Mouse (Mus musculus): ENCODE data around the gene Fam131b. TPM values are rescaled to one million over a fixed set of nuclear protein-coding genes. Genes with fewer than 3 reads are reported as not detected.

Gene Fam131b
- polyA plus RNA-seq, 1 experiment: 11.9 TPM

DNA sequence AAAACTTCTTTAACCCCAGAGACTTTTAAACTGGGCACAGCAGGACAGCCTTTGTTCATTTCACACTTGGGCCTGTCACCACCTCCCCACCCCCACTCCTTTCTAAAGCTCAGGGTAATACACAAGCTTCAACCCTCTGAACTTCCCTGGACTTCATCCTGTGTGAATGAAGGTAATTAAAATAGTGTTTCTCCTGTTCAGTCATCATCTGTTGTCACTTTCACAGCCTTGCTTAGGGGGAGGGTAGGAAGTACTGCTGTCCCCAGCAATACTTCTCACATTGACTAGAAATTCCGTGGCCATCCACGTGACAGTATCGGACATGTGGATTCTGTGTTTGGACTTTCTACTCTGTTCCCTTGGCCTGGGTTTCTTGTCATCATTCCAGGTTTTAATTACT lies 45.4 kb upstream of the Fam131b start:
- H3K4me3 ChIP-seq (ENCODE audit: control insufficient read depth, low read depth, low read length): no peak overlapping the region
- TF ChIP-seq POLR2A (IDR thresholded peaks at IDR 0.05; ENCODE audit: control insufficient read depth, low read depth, low read length) (no peak), CTCF (IDR thresholded peaks at IDR 0.05; ENCODE audit: control insufficient read depth, insufficient read depth, insufficient replicate concordance, low read depth, low read length) (no peak)
- H3K36me3 ChIP-seq (ENCODE audit: control insufficient read depth, insufficient read depth, low read length): no peaks in the 10 kb centered on the region
- H3K27ac ChIP-seq (ENCODE audit: control insufficient read depth, insufficient read depth, low read depth, low read length): no peak overlapping the region
- no peaks in the 10 kb centered on the region for H3K27me3 ChIP-seq (ENCODE audit: control insufficient read depth, insufficient read depth, low read length)
- H3K4me1 ChIP-seq (ENCODE audit: control insufficient read depth, insufficient read depth, low read length): peaks cover 10% of the 10 kb centered on the region

DNA sequence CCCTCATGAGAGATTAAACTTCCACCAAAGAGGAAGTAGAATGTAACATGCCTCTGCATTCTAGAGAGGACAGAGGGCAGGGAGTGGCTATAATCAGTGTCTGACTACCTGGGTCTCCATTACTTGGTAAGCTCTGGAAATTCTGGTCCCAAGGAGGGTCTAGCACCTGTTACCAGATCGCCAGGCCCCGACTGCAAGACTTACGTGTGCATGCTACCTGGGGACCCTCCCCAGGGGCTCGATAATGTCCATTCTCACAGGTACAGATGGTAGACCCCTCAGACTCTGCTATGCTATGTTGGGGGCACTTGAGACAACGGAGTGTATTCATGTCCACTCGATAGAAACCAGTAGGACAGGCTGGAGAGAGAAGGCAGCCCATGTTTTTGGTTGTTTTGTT lies 40.8 kb upstream of the Fam131b start:
- Histone ChIP-seq H3K4me1 (ENCODE audit: control insufficient read depth, insufficient read depth, low read length) (peaks cover 6% of the 10 kb centered on the region), H3K27ac (ENCODE audit: control insufficient read depth, insufficient read depth, low read depth, low read length) (no peak overlapping the region), H3K27me3 (ENCODE audit: control insufficient read depth, insufficient read depth, low read length) (no peaks in the 10 kb centered on the region), H3K36me3 (ENCODE audit: control insufficient read depth, insufficient read depth, low read length) (no peaks in the 10 kb centered on the region), H3K4me3 (ENCODE audit: control insufficient read depth, low read depth, low read length) (no peak overlapping the region)
- TF ChIP-seq POLR2A (IDR thresholded peaks at IDR 0.05; ENCODE audit: control insufficient read depth, low read depth, low read length) (no peak), CTCF (IDR thresholded peaks at IDR 0.05; ENCODE audit: control insufficient read depth, insufficient read depth, insufficient replicate concordance, low read depth, low read length) (no peak)

DNA sequence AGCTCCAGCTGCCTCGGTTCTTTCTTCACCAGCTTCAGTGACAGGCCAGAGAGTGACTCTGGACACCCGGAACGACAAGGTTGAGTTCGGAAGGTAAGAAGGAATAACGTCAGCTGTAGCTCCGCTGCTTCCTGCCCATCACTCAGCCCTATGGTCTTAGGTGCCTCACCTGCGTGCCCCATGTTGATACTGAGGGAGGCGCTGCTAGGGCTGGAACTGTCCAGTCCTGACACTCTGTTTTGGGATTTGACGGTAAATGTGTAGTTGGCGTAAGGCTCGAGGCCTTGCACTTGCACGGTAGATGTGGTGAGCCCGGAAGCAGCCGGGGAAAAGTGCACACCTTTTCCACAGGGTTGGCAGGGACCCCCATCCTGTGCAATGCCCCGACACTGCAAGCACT lies 40.2 kb upstream of the Fam131b start:
- TF ChIP-seq POLR2A (IDR thresholded peaks at IDR 0.05; ENCODE audit: control insufficient read depth, low read depth, low read length) (no peak), CTCF (IDR thresholded peaks at IDR 0.05; ENCODE audit: control insufficient read depth, insufficient read depth, insufficient replicate concordance, low read depth, low read length) (no peak)
- H3K36me3 ChIP-seq (ENCODE audit: control insufficient read depth, insufficient read depth, low read length): no peaks in the 10 kb centered on the region
- H3K27ac ChIP-seq (ENCODE audit: control insufficient read depth, insufficient read depth, low read depth, low read length): no peak overlapping the region
- no peak overlapping the region for H3K4me3 ChIP-seq (ENCODE audit: control insufficient read depth, low read depth, low read length)
- H3K4me1 ChIP-seq (ENCODE audit: control insufficient read depth, insufficient read depth, low read length): peaks cover 7% of the 10 kb centered on the region
- H3K27me3 ChIP-seq (ENCODE audit: control insufficient read depth, insufficient read depth, low read length): no peaks in the 10 kb centered on the region

GRCm38 (mm10) chr6:42364066-42364465 lies 39.6 kb upstream of the Fam131b start:
- peaks cover 8% of the 10 kb centered on the region for H3K4me1 ChIP-seq (ENCODE audit: control insufficient read depth, insufficient read depth, low read length)
- H3K27me3 ChIP-seq (ENCODE audit: control insufficient read depth, insufficient read depth, low read length): no peaks in the 10 kb centered on the region
- TF ChIP-seq CTCF (IDR thresholded peaks at IDR 0.05; ENCODE audit: control insufficient read depth, insufficient read depth, insufficient replicate concordance, low read depth, low read length) (no peak), POLR2A (IDR thresholded peaks at IDR 0.05; ENCODE audit: control insufficient read depth, low read depth, low read length) (no peak)
- H3K27ac ChIP-seq (ENCODE audit: control insufficient read depth, insufficient read depth, low read depth, low read length): no peak overlapping the region
- H3K36me3 ChIP-seq (ENCODE audit: control insufficient read depth, insufficient read depth, low read length): no peaks in the 10 kb centered on the region
- H3K4me3 ChIP-seq (ENCODE audit: control insufficient read depth, low read depth, low read length): no peak overlapping the region

GRCm38 (mm10) chr6:42362974-42363373 lies 38.5 kb upstream of the Fam131b start:
- H3K27ac ChIP-seq (ENCODE audit: control insufficient read depth, insufficient read depth, low read depth, low read length): peak overlapping the region; percentile 57
- H3K4me1 ChIP-seq (ENCODE audit: control insufficient read depth, insufficient read depth, low read length): peaks cover 8% of the 10 kb centered on the region
- no peaks in the 10 kb centered on the region for H3K36me3 ChIP-seq (ENCODE audit: control insufficient read depth, insufficient read depth, low read length)
- TF ChIP-seq CTCF (IDR thresholded peaks at IDR 0.05; ENCODE audit: control insufficient read depth, insufficient read depth, insufficient replicate concordance, low read depth, low read length): no peak
- TF ChIP-seq POLR2A (IDR thresholded peaks at IDR 0.05; ENCODE audit: control insufficient read depth, low read depth, low read length): no peak
- H3K4me3 ChIP-seq (ENCODE audit: control insufficient read depth, low read depth, low read length): no peak overlapping the region
- H3K27me3 ChIP-seq (ENCODE audit: control insufficient read depth, insufficient read depth, low read length): no peaks in the 10 kb centered on the region

GRCm38 (mm10) chr6:42362497-42362896 lies 38.1 kb upstream of the Fam131b start:
- TF ChIP-seq POLR2A (IDR thresholded peaks at IDR 0.05; ENCODE audit: control insufficient read depth, low read depth, low read length) (no peak), CTCF (IDR thresholded peaks at IDR 0.05; ENCODE audit: control insufficient read depth, insufficient read depth, insufficient replicate concordance, low read depth, low read length) (no peak)
- no peaks in the 10 kb centered on the region for H3K27me3 ChIP-seq (ENCODE audit: control insufficient read depth, insufficient read depth, low read length)
- no peaks in the 10 kb centered on the region for H3K36me3 ChIP-seq (ENCODE audit: control insufficient read depth, insufficient read depth, low read length)
- H3K27ac ChIP-seq (ENCODE audit: control insufficient read depth, insufficient read depth, low read depth, low read length): peak overlapping the region; percentile 57
- no peak overlapping the region for H3K4me3 ChIP-seq (ENCODE audit: control insufficient read depth, low read depth, low read length)
- H3K4me1 ChIP-seq (ENCODE audit: control insufficient read depth, insufficient read depth, low read length): peaks cover 8% of the 10 kb centered on the region

DNA sequence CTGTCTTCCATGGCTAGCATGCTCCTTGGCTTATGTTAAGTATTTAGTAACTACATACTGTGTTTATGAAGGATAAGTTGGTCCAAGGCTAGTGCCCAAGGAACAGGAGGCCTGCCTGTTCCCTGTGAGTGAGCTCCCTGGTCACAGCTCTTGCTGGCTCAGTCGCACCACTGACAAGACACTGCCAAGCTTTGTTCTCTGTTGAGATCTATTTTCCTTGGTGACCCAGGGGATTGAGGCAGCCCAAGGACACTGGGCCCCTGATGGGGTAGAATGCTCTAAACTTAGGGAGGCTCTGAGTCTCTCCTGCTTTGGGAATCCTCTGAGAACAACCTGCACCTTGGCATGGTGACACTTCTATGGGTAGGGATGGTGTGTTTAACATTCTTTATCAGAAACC lies 37.6 kb upstream of the Fam131b start:
- no peak for TF ChIP-seq CTCF (IDR thresholded peaks at IDR 0.05; ENCODE audit: control insufficient read depth, insufficient read depth, insufficient replicate concordance, low read depth, low read length)
- TF ChIP-seq POLR2A (IDR thresholded peaks at IDR 0.05; ENCODE audit: control insufficient read depth, low read depth, low read length): no peak
- no peaks in the 10 kb centered on the region for H3K36me3 ChIP-seq (ENCODE audit: control insufficient read depth, insufficient read depth, low read length)
- no peak overlapping the region for H3K4me3 ChIP-seq (ENCODE audit: control insufficient read depth, low read depth, low read length)
- peak overlapping the region; percentile 57; the same call in 1 of the 2 replicates for H3K27ac ChIP-seq (ENCODE audit: control insufficient read depth, insufficient read depth, low read depth, low read length)
- H3K27me3 ChIP-seq (ENCODE audit: control insufficient read depth, insufficient read depth, low read length): no peaks in the 10 kb centered on the region
- peaks cover 8% of the 10 kb centered on the region for H3K4me1 ChIP-seq (ENCODE audit: control insufficient read depth, insufficient read depth, low read length)

Measured in testis, adult 2 months (tissue).